Mouse (Mus musculus) liver, adult 2 months (tissue): ENCODE data around the gene Pbrm1.

ENCODE experiments used
- CTCF ChIP-seq: fragments of 200-500 bp; IDR thresholded peaks from 2 replicates; pipeline ENCODE4 v1.5.1; 2011; ENCODE audit warnings: low read depth, low read length, control low read depth
- POLR2A ChIP-seq: fragments of 200-500 bp; IDR thresholded peaks from 2 replicates; pipeline ENCODE4 v1.6.1; 2011; ENCODE audit warnings: low read length, control low read depth; ENCODE audit not compliant: insufficient read depth; ENCODE audit errors: extremely low read depth

DNA sequence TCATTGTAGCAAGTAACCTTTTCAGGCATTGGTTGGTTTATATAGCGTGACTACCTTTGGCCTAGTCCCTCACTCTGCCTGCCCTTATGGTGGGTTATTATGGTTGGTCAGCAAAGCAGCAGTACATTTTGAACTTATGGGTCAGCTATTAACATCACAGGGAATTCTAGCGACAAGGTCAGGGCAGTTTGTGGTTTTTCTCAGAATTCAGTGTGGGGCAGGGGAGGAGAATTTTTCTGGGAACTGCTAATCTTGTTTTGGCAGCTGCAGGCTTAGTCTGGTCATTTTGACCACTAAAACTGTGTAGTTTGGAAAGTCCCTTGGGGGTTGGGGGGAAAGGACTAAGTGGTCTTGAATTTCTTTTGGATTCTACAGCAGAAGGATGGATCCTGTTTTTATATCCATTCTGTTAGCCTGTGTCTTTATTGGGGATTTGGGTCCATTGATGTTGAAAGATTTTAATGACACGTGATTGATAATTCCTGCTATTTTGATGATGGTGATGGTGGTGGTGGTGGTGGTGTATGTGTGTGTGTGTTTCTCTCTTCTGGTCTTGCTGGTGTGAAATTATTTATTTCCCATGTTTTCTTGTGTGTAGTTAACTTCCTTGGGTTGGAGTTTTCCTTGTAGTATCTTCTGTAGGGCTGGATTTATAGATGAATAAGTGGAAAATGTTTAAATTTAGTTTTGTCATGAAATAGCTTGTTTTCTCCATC is 60.5 kb downstream of the Pbrm1 start:
- TF ChIP-seq CTCF (no peak), POLR2A (no peak)
